Mouse (Mus musculus) intestine, embryonic 14.5 days (tissue): ENCODE measurements around the gene Dbr1. TPM values are rescaled to one million over a fixed set of nuclear protein-coding genes. Genes with fewer than 3 reads are reported as not detected.
A peak's percentile ranks its signal among the peaks of the same experiment; 100 is the strongest.
"Not testable (repeated sequence)": the region's sequence is repeated elsewhere in the genome, so short reads cannot be mapped to it uniquely, and the experiment has no call there.

Source experiments
- ATAC-seq: fragments of 200-750 bp; cut with Nextera tagmentation; replicated peaks from 2 replicates; pipeline ENCODE4 v1.8.0; 2017; ENCODE audit warnings: low read depth, moderate number of reproducible peaks, moderate TSS enrichment, moderate library complexity; ENCODE audit not compliant: low FRiP score, low TSS enrichment
- DNase-seq: peaks from one replicate; pipeline ENCODE4 v3.0.0-alpha.2; 2018; ENCODE audit warnings: low spot score
- H3K27ac ChIP-seq: fragments of 300-500 bp; sonication (generic); 2 replicates; pipeline ENCODE4 v1.5.1; 2014; ENCODE audit warnings: low read depth, mild to moderate bottlenecking, control low read depth
- H3K27me3 ChIP-seq: fragments of 300-500 bp; sonication (generic); replicated peaks from 2 replicates; pipeline ENCODE4 v1.6.1; 2014; ENCODE audit warnings: low read length, control low read depth; ENCODE audit not compliant: control insufficient read depth, insufficient read depth
- H3K36me3 ChIP-seq: fragments of 300-500 bp; sonication (generic); 2 replicates; pipeline ENCODE4 v1.6.1; 2014; ENCODE audit warnings: low read length, control low read depth; ENCODE audit not compliant: control insufficient read depth, insufficient read depth
- H3K4me1 ChIP-seq: fragments of 300-500 bp; sonication (generic); replicated peaks from 2 replicates; pipeline ENCODE4 v1.6.1; 2014; ENCODE audit warnings: low read length, control low read depth, mixed read lengths; ENCODE audit not compliant: control insufficient read depth, insufficient read depth
- H3K4me2 ChIP-seq: fragments of 300-500 bp; sonication (generic); 2 replicates; pipeline ENCODE4 v1.6.1; 2014; ENCODE audit warnings: low read length
- H3K4me3 ChIP-seq: fragments of 300-500 bp; sonication (generic); 2 replicates; pipeline ENCODE4 v1.5.1; 2014; ENCODE audit warnings: low read depth, low read length, control low read depth, mixed read lengths
- H3K9ac ChIP-seq: fragments of 300-500 bp; sonication (generic); 2 replicates; pipeline ENCODE4 v1.6.1; 2014; ENCODE audit warnings: mild to moderate bottlenecking, low read length
- H3K9me3 ChIP-seq: fragments of 300-500 bp; sonication (generic); 2 replicates; pipeline ENCODE4 v1.6.1; 2016; ENCODE audit warnings: low read length, control low read depth; ENCODE audit not compliant: control insufficient read depth
- WGBS: fragments of 180-500 bp; shearing (Covaris S2); extraction: QIAGEN DNeasy Blood & Tissue Kit; methylation state at CpG from one replicate; pipeline ENCODE4 v1.1.7; 2014; 5-methylcytosine and 5-hydroxymethylcytosine counted together
- polyA plus RNA-seq: library from polyadenylated mRNA; unstranded; fragments of >200 nt; fragmentation: Nextera tagmentation; extraction: Ambion mirVana; gene quantifications from 2 replicates; pipeline ENCODE4 v1.2.1, GENCODE M21; 2014

Gene Dbr1
- polyA plus RNA-seq, 1 experiment from 2014 or later = 27.8 TPM

- H3K9me3 ChIP-seq = no peaks in the 10 kb centered on the region
- 26% methylated on average over 8 of the region's 8 CpGs for WGBS
- 0 out of 2 replicates have a peak, but pooled peaks have one; percentile 53 for ATAC-seq
Observed at GRCm38 (mm10) chr9:99587505-99588202, 12.1 kb downstream of the Dbr1 start.

GRCm38 (mm10) chr9:99591144-99591543 is 15.5 kb downstream of the Dbr1 start:
- ATAC-seq = no peak
- no peaks in the 10 kb centered on the region for H3K4me1 ChIP-seq
- no peak for DNase-seq
- no peak overlapping the region for H3K9ac ChIP-seq
- no peak overlapping the region for H3K4me2 ChIP-seq
- H3K4me3 ChIP-seq = no peak overlapping the region
- no peaks in the 10 kb centered on the region for H3K9me3 ChIP-seq
- 79% methylated on average over 8 of the region's 8 CpGs for WGBS
- no peak overlapping the region for H3K27ac ChIP-seq
- no peaks in the 10 kb centered on the region for H3K36me3 ChIP-seq
- no peaks in the 10 kb centered on the region for H3K27me3 ChIP-seq

More at GRCm38 (mm10) chr9:99587505-99588202, 12.1 kb downstream of the Dbr1 start:
- H3K36me3 ChIP-seq = peaks cover 25% of the 10 kb centered on the region
- H3K27me3 ChIP-seq = no peaks in the 10 kb centered on the region
- peak; percentile 78 for DNase-seq
- H3K4me2 ChIP-seq = no peak overlapping the region
- no peaks in the 10 kb centered on the region for H3K4me1 ChIP-seq
- no peak overlapping the region for H3K4me3 ChIP-seq
- no peak overlapping the region for H3K9ac ChIP-seq
- H3K27ac ChIP-seq = no peak overlapping the region

- DNase-seq, ATAC-seq: not testable (repeated sequence)
- 94% methylated on average over 6 of the region's 6 CpGs for WGBS
Observed at GRCm38 (mm10) chr9:99599127-99599526, 23.5 kb downstream of the Dbr1 start.

GRCm38 (mm10) chr9:99603566-99603965 is 28.0 kb downstream of the Dbr1 start:
- H3K4me2 ChIP-seq = no peak overlapping the region
- no peaks in the 10 kb centered on the region for H3K9me3 ChIP-seq
- peak; percentile 18 for DNase-seq
- H3K9ac ChIP-seq = no peak overlapping the region
- ATAC-seq = no peak
- no peak overlapping the region for H3K4me3 ChIP-seq
- no peaks in the 10 kb centered on the region for H3K27me3 ChIP-seq
- WGBS = 64% methylated on average over 2 of the region's 2 CpGs
- H3K36me3 ChIP-seq = no peaks in the 10 kb centered on the region
- no peak overlapping the region for H3K27ac ChIP-seq
- H3K4me1 ChIP-seq = no peaks in the 10 kb centered on the region

More at GRCm38 (mm10) chr9:99599127-99599526, 23.5 kb downstream of the Dbr1 start:
- not testable (repeated sequence) for H3K4me3 ChIP-seq, H3K9me3 ChIP-seq, H3K27ac ChIP-seq, H3K36me3 ChIP-seq, H3K4me1 ChIP-seq, H3K27me3 ChIP-seq, H3K9ac ChIP-seq, H3K4me2 ChIP-seq

- no peak for ATAC-seq
- WGBS = 51% methylated on average over 2 of the region's 2 CpGs
- Histone ChIP-seq H3K36me3 (no peaks in the 10 kb centered on the region), H3K9me3 (no peaks in the 10 kb centered on the region), H3K27me3 (no peaks in the 10 kb centered on the region), H3K27ac (no peak within 1 kb of the TSS), H3K4me1 (no peaks in the 10 kb centered on the region), H3K4me2 (no peak within 1 kb of the TSS), H3K9ac (no peak within 1 kb of the TSS), H3K4me3 (no peak within 1 kb of the TSS)
- DNase-seq = peak; percentile 9
Observed at GRCm38 (mm10) chr9:99612202-99612601, 36.6 kb downstream of the Dbr1 start, which contains the start of gene A4gnt. A4gnt (plus strand) TSS chr9:99612502.

GRCm38 (mm10) chr9:99619688-99620087 is 44.1 kb downstream of the Dbr1 start:
- no peak overlapping the region for H3K27ac ChIP-seq
- no peaks in the 10 kb centered on the region for H3K27me3 ChIP-seq
- no peak overlapping the region for H3K4me2 ChIP-seq
- H3K4me1 ChIP-seq = no peaks in the 10 kb centered on the region
- no peaks in the 10 kb centered on the region for H3K9me3 ChIP-seq
- DNase-seq (no peak), ATAC-seq (no peak)
- H3K4me3 ChIP-seq = no peak overlapping the region
- no peaks in the 10 kb centered on the region for H3K36me3 ChIP-seq
- WGBS = 92% methylated on average over 7 of the region's 8 CpGs
- no peak overlapping the region for H3K9ac ChIP-seq

- DNase-seq (no peak), ATAC-seq (no peak)
- no peaks in the 10 kb centered on the region for H3K4me1 ChIP-seq
- no peak overlapping the region for H3K27ac ChIP-seq
- H3K4me2 ChIP-seq = no peak overlapping the region
- H3K9me3 ChIP-seq = no peaks in the 10 kb centered on the region
- H3K4me3 ChIP-seq = no peak overlapping the region
- no peaks in the 10 kb centered on the region for H3K36me3 ChIP-seq
- no peak overlapping the region for H3K9ac ChIP-seq
- 92% methylated on average over 11 of the region's 11 CpGs for WGBS
- H3K27me3 ChIP-seq = no peaks in the 10 kb centered on the region
Observed at GRCm38 (mm10) chr9:99620196-99620595, 44.6 kb downstream of the Dbr1 start.

GRCm38 (mm10) chr9:99622034-99622433 is 46.4 kb downstream of the Dbr1 start:
- no peak overlapping the region for H3K9ac ChIP-seq

GRCm38 (mm10) chr9:99622966-99623365 is 47.4 kb downstream of the Dbr1 start:
- WGBS = 56% methylated on average over 2 of the region's 2 CpGs
- H3K4me2 ChIP-seq = no peak overlapping the region
- no peaks in the 10 kb centered on the region for H3K27me3 ChIP-seq
- ATAC-seq = no peak
- H3K9ac ChIP-seq = no peak overlapping the region
- H3K36me3 ChIP-seq = no peaks in the 10 kb centered on the region
- DNase-seq = no peak
- H3K4me3 ChIP-seq = no peak overlapping the region
- H3K4me1 ChIP-seq = no peaks in the 10 kb centered on the region
- no peaks in the 10 kb centered on the region for H3K9me3 ChIP-seq
- no peak overlapping the region for H3K27ac ChIP-seq

More at GRCm38 (mm10) chr9:99622034-99622433, 46.4 kb downstream of the Dbr1 start:
- no peaks in the 10 kb centered on the region for H3K27me3 ChIP-seq
- ATAC-seq (no peak), DNase-seq (no peak)
- H3K36me3 ChIP-seq = no peaks in the 10 kb centered on the region
- no peaks in the 10 kb centered on the region for H3K9me3 ChIP-seq
- H3K4me1 ChIP-seq = no peaks in the 10 kb centered on the region
- no peak overlapping the region for H3K4me2 ChIP-seq
- H3K27ac ChIP-seq = no peak overlapping the region
- no peak overlapping the region for H3K4me3 ChIP-seq
- 84% methylated on average over 1 of the region's 1 CpGs for WGBS
